Mouse (Mus musculus) urinary bladder, postnatal 14 days (tissue): ENCODE results near the gene Cldn8.

ENCODE experiments used
- DNase-seq: peaks from one replicate; pipeline ENCODE4 v3.0.0; 2021; ENCODE audit warnings: low spot score

Cldn8 gene

DNA sequence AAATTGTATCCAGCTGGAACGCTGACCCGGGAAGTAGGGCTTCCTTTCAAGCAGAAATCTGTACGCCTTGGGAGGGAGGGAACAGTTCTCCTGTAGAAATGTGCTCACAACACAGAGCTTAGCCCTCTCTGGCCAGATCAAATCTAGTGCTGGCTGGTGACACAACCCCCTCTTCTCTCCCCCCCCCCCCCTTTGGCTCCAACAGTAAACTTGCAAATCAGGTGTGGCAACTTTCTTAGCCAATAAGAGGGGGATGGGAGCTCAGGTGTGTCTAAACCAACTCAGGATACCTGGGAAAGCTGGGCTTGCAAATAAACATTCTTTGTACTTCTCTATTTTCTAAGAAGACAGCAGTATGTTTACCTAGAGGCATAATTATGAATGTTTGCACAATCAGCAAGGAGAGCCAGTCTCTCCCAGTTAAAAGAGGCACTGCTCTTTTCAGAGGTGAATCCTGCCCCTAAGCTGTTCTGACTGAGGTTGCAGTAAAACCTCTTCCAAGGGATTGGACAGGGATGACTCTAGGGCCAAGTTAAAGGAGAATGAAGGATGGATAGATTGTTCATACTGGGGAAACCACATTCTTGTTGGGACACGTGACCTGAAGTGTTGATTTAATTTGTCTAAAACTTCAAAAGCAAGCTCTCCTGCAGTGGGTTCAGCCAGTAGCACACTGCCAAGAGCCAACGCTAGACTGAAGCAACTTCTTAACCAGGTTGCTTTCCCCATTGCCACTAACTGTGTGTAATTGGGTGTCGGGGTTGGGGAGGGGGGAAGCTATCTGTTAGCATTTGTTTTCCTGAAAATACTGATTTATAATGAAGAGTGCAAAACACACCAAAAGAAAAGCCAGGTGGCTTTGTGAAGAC, at the start of gene Cldn8:
TSS of gene Cldn8 (minus strand) at position 139 of the 869 bp plus-strand sequence.
- peak; percentile 87 for DNase-seq

DNA sequence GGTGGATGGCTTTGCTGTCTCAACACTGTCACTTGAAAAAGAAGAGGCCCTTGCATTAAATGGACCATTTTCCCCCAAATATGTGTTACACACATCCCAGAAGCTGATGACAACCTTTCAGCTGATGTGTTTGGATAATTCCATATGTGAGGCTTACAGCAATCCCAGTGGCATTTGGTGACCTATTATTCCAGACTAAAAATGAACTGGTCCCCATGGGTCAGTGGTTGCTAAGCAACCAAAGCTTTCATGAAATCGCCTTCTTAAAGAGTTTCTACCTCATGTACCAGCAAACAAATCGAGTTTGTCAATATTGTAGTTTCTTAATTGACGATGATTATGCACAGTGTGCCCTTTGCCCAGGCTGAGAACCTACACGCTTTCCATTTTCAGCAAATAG, 49.7 kb upstream of the Cldn8 start:
- no peak for DNase-seq

DNA sequence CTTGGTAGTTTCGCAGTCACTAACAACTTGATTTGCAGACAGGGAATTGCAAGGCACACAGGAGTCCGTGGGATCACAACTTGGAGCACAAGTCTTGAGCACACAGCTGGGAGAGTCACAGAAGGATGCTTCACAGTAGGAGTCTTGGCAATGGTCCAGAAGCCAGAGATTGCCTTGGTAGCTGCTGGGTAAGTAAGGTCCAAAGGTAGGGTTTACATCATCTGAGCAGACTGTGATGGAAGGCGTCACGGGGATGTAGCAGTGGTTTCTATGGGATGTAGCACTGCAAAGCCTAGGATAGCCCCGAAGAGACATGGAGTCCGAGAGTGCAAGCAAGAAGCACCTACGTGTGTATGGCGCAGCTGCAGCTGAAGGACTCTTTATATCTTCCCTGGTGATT, 48.9 kb upstream of the Cldn8 start, which contains the start of gene Krtap24-1:
TSS of gene Krtap24-1 (minus strand) at position 358 of the 400 bp plus-strand sequence.
- no peak for DNase-seq

DNA sequence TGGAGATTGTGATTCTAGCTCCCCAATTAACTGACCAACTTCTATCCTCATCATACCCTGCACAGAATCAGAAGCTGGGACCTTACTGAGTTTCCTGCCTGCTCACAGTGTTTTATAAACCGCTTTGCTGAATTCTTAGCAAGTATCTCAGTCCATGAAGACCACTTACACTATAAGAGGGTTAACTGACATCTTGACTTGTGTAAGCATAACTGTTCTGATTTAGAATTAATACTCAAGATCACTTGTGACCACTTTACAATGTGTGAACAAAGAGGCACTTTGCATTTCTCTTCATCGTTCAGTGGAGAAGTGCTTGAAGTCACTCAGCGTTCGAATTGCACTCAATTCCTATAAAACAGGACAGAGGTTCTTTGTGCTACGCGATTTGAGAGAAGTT, 41.6 kb upstream of the Cldn8 start:
- DNase-seq, result no peak

DNA sequence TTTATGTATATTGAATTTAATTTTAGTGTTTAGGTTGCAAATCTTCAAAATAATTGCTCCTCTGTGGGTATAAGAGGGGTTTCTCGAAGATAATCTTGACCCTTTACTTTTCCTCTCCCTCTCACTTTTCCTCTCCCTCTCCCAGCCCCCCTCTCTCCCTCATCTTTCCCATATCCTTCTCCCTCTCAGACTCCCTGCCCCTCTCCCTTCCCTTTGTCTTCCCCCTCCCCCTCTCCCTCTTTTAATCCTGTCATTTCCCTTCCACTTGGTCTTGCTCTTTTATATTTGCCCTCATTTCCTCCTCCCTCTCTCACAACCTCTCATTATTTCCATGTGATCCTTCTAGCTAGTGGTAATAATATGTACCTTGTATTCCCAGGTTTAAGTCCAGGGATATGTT, 39.5 kb upstream of the Cldn8 start:
- no peak for DNase-seq

DNA sequence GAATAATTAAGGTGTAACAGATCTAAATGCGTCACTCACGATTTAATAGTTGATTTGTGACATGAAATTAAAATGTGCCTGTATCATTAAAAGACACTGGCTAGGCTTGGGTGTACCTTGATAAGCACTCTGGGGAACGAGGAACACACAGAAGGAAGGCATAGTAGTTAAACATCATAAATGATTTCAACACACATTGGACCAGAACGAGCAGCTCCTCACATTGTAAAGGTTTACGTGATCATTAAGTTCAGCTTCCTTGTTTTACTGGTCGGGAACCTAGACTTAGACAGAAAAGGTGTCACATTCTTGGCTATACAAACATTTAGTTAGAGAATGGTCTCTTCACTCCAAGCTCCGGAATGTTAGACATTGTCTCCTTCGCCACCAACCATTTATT, 37.3 kb upstream of the Cldn8 start:
- DNase-seq, result no peak

DNA sequence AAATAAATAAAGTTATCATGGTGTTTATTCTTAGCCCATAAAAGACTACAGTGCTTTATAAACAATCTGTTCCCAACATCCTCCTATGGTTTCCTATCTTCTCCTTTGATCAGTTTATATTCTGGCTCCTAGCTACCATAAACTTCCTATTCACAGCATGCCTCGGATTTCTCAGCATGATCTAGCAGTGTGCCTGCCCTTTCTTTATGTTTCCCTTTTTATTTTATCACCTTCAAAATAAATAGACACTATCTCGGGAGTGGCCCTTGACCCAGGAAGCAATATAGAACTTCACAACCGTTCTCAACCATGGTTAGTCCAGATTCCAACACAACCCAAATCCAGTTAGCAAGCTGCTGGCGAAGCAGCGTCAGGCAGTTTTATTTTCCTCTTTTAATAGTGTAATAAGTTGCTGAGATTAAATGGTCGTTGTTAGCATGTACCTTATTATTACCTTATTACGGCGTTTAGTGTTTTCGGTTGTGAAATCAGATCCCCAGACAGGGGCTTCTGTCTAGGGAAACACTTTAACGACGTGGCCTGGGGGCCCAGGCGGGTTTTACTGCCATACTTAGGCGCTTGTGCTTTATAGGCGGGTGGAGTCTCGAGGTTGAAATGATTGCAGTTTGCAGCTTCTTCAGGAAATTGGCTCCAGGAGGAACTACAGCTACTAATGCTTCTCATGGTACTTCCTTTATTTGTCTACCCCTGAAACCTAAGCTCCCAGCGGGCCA, 36.7 kb upstream of the Cldn8 start:
- DNase-seq, result no peak

DNA sequence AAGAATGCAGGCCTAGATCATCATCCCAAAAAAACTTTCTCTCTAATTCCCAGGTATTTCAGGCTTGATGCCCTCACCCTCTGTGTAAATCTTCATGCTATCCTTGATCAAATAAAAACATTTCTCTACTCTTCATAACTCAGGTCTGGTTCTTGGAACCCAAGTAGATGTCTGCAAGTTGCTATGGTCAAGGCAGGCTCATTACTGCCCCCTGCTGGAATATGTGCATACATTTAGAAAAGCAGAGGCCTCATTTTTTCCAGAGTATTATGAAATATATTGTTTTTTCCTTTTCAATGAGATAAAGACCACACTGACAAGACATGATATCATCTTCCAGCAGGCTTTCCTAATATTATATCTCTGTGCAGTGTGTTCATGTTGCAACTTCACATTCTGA, 29.8 kb upstream of the Cldn8 start:
- DNase-seq, result peak; percentile 35

DNA sequence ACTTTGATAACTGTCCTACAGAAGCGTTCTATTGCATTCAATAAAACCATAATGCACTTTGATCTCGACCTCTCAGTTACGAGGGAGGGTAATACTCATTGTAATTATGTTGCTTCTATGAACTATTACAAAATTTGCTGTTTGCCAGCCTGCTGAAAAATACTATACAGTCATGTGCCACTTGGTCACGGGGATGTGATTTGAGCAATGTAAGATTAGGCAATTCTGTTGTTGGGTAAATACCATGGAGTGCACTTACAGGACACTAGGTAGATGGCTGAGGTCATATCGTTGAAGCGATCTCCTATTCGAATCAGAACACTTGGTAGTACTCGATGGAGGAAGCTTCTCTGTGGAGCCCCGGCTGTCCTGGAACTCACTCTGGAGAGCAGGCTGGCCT, 20.4 kb upstream of the Cldn8 start:
- DNase-seq, result no peak

DNA sequence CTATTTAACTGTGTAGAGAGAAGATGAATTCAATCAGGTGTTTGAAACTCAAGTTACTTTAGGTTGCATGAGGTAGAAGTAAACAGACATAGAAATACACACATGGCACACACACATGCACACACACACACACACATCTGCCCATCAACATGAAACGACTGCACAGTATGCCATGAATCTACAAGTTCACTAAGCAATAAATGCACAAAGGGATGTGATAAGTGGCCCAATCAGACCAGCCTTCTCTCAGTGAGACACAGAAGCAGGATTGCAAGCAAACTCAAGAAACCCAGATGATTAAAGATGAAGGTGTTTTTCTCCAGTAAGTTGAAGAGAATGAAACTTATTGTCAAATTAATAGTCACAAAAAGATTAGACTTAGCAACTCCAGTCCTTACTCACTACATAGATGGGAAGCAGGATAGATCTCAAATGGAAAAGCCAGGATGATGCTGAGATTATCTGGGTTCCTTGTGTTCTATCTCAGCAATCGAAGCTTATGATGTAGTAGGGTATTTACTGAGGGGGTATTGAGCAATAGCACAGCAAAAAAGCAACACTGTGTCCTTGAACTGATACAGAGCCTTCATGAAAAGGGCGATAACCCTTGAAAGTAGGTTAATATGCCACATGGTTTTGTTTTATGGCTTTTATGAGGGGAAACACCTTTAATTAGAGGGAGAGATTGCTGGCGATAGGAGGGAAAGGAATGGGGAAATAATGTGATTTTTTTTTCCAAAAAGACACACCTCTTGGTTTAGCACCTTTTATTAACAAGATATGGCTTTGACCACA, 13.1 kb upstream of the Cldn8 start:
- no peak for DNase-seq

DNA sequence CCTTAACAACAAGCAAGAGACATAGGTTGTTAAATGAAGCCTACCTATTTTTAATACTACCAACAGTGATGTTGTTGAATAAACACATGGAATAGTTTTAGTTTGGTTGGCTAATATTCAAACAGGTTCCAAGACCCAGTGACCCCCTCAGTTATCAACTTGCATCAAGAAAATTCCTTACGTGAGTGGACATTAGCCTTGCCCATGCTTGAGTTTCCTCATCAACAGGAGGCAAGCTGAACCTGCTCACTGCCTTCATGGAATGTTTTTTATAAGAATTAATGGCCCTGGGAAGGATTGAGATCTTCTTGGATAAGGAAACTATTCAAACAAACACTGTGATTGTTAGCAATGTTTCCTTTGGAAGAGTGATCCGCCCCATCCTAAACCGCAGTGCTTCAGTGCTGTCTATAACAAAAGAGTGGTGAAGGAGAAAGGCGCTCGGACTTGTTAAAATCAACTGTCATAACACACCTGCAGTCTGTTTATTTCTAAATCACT, 10.0 kb upstream of the Cldn8 start:
- DNase-seq, result no peak

DNA sequence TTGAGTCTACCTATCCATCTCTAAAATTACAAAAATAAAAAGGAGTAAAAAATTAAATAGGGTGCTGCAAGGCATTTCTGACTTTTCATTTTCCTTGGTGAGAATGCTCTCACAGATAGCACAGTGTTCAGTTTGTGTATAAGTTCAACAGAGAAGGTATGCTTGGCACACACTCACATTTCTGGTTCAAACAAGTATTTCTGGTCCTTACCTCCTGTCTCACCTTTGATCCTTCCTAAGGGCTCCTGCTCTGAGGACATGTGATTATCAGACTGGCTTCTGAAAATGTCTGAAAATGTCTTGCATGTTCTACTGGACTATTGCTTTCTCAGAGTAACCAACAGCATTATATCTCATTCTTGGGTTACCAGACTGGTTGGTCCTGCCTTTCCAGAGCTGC, 7.2 kb upstream of the Cldn8 start:
- DNase-seq, result peak; percentile 49

DNA sequence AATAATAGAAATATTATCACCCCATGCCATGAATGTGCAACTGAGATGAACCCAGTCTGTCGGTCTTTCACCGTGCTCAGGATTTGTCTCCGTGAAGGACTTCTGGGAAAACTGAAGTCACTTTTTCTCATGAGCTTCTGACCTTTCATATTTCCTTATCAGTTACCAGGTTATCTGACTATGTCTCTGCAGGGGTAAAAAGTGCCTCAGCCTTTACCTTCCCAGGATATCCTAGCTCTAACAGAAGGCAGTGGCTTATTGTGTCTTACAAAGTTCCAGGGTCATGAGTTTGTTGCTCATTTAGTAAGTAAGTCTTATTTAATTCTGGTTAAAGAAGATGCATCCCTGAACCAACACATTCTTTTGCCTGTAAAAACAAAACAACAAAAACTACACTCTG, 6.7 kb upstream of the Cldn8 start:
- no peak for DNase-seq

DNA sequence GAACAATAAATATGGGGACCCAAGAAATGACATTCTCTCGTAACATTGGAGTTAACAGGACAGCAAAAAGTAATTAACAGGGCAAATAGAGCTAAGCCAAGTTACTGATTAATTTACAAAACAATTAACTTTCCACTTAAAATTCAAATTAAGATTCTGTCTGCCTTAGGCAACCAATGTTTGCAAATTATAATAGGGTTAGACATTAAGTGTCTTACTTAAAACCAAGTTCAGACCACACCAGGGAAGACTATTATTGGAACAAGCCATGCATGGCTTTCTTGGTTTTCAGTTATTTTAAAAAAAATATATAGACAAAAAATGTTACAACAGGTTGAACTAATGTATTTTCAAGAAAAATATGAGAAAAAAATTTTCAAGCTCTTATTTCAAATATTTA, 6.1 kb upstream of the Cldn8 start:
- no peak for DNase-seq

DNA sequence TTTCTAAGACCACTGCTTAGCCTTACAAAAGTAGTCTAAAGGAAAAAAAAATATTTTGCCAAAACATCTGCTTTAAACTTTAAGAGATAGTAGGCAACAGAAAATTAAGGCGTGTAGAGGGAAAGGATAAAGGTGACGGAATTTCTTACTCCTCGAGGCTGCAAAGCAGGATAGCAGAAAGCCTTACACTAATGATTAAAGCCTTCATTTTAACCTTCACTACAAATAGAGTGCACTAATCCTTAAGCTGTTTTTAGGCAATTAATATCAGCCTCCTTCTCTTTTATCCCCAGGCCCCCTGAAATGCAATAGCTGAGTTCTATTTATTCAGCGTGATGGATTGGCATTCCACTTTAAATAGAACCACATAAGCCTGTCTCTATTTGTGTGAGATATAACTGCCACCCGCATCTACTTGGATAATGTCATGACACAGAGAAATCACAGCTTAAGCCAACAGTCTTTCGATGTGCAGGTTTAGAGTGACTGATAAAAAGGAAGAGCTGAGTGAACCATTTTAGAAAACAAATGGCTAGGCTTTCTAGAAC, 1.3 kb downstream of the Cldn8 start:
- no peak for DNase-seq

DNA sequence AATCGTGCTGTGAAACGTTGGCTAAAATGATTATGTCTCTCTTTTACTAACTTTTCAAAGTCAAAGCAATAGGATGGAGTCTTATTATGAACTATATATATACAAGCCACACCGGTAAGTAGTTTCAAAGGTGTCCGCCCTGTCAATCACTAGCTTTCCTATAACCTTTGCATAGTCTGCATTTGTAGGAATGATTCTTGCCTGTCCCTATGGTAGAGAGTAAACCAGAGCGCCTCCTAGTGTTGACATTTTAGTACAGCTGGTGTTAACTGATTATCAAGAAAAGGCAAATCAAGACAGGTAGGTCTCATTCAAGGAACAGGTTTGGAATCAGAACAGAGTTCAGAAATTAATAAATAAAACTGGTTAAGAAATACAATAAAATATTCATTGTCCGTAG, 20.5 kb downstream of the Cldn8 start:
- DNase-seq, result peak; percentile 38

DNA sequence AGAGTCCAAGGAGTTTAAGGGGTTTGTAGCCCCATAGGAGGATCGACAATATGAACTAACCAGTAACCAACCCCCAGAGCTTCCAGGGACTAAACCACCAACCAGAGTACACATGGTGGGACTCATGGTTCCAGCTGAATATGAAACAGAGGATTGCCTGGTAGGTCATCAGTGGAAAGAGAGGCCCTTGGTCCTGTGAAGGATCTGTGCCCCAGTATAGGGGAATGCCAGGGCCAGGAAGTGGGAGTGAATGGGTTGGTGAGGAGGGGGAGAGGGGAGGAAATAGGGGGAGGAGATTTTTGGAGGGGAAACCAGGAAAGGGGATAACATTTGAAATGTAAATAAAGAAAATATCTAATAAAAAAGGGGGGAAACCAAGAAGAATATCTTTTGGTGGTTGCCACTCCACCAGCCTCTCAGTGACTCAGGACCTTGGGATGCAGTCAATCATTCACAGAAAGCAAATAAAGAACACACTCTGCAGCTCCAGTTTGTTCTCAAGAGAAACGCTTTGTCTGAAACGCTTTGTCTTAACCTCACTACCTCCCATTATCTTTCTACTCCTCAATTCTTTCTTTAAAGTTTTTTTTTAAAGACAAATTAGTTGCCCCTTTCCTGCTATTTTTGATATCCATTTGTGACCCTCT, 23.0 kb downstream of the Cldn8 start:
- DNase-seq, result no peak

DNA sequence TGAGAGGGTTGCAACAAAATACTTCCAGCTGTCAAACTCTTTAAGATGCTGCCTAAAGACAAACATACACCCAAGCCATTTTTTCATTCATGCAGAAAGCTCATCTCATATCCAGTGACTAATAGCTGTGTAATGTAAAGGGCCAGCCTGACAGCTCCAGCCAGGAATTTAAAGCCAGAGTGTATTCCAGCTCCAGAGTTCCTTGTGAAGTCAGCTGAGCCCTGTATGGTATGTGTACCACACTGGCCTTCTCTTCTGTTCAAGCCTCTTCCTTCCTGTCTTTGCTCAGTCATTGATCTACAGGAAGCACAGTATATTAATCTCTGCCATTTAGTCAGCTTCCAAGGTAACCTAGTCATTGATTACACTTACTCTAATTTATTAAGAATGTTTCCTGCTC, 51.6 kb downstream of the Cldn8 start:
- no peak for DNase-seq
